Mouse (Mus musculus) kidney, adult 2 months (tissue): ENCODE results near the gene Insm2.

Source experiments
- CTCF ChIP-seq: fragments of 200-500 bp; conservative IDR thresholded peaks from 2 replicates; pipeline ENCODE4 v1.5.1; 2011; ENCODE audit warnings: low read depth, mild to moderate bottlenecking, control low read depth, low read length, moderate library complexity, mixed read lengths; ENCODE audit not compliant: insufficient read depth, insufficient read length
- POLR2A ChIP-seq: fragments of 200-500 bp; IDR thresholded peaks from one replicate; pipeline ENCODE4 v1.6.1; 2011; ENCODE audit warnings: low read depth, low read length, control low read depth

GRCm38 (mm10) chr12:55626711-55627110, 27.5 kb downstream of the Insm2 start:
- peak; percentile 40 for TF ChIP-seq CTCF
- no peak for TF ChIP-seq POLR2A
